Mouse (Mus musculus): ENCODE data around the gene Amotl2.
A peak's percentile ranks its signal among the peaks of the same experiment; 100 is the strongest.

Amotl2 gene

GRCm38 (mm10) chr9:102718676-102719075 is 2.2 kb downstream of the Amotl2 start:
- DNase-seq (ENCODE audit: low read depth, low spot score) = no peak

- DNase-seq (ENCODE audit: low read depth, low spot score) = no peak
These were observed 2.6 kb downstream of the Amotl2 start for GRCm38 (mm10) chr9:102719085-102719484.

- no peak for DNase-seq (ENCODE audit: low read depth, low spot score)
These were observed 3.6 kb downstream of the Amotl2 start for GRCm38 (mm10) chr9:102719936-102720566.

DNA sequence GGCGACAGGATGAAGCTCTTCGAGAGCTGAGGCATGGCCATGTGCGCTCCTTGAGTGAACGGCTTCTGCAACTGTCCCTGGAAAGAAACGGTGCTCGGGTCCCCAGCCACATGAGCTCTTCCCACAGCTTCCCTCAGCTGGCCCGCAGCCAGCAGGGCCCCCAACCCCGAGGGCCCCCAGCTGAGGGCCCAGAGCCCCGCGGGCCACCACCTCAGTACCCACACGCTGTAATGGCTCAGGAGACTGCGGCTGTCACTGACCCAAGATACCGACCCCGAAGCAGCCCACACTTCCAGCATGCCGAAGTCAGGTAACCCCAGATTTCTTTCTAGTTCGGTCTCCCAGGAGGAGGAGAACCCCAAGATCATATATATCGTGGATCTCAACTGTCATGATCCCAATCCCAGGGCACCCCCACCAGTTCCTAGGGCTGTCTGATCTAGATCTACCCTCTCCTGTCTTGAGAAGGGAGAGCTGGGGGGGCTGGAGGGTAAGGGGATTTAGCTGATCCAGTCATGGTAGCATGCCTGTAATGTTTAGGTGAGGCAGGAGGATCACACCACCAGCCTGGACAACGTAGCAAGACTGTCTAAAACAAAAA is 4.2 kb downstream of the Amotl2 start:
- no peak for DNase-seq (ENCODE audit: low read depth, low spot score)

DNA sequence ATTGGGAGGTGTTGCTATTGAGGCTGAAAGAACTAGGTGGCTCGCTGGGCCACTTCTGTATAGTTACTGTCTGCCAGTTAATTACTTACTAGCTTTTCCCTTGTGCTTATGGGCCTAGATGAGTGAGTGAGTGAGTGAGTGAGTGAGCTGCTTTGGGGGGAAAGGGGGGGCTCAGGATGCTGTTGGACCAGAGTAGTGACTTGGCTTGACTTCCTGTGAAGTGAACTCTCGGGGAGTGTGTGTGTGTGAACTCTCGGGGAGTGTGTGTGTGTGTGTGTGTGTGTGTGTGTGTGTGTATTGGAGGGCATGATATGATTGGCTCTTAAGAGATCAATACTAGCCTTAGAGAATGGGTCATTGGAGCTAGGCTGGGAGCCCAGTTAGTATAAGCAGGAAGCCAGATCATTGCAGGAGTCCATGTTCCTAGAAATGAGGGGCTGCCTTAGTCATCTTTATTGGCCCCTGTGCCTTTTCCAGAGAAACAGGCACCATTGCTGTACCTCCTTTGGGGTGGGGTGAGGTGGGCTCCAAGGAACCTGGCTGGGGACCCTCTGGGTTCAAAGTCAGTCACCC is 5.0 kb downstream of the Amotl2 start:
- no peak for DNase-seq (ENCODE audit: low read depth, low spot score)

GRCm38 (mm10) chr9:102722071-102722561 is 5.6 kb downstream of the Amotl2 start:
- DNase-seq (ENCODE audit: low read depth, low spot score) = no peak

- DNase-seq (ENCODE audit: low read depth, low spot score) = no peak
These were observed 6.3 kb downstream of the Amotl2 start for GRCm38 (mm10) chr9:102722750-102723149.

- no peak for DNase-seq (ENCODE audit: low read depth, low spot score)
These were observed 6.8 kb downstream of the Amotl2 start for GRCm38 (mm10) chr9:102723241-102723709.

DNA sequence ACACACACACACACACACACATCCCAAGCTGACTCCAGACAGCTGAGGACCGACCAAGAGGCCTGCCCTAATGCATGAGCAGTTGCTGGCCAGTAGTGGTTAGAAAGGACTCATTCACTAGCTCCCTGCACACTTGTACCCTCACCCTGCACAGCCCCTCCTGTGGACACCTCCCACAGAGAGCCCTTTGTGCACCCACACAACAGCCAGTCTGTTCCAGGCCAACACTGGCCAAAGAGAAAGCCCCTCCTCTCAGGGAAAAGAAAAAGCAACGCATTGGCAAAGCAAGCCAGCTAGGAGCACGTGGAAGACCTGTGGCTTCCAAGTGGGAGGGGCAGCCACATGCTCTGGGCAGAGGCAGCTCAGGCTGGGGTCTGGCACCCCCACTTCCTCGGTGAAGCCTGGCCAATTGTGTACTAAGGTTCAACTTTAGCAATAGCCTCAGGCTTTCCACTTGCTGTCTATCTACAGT is 7.6 kb downstream of the Amotl2 start:
- no peak for DNase-seq (ENCODE audit: low read depth, low spot score)

DNA sequence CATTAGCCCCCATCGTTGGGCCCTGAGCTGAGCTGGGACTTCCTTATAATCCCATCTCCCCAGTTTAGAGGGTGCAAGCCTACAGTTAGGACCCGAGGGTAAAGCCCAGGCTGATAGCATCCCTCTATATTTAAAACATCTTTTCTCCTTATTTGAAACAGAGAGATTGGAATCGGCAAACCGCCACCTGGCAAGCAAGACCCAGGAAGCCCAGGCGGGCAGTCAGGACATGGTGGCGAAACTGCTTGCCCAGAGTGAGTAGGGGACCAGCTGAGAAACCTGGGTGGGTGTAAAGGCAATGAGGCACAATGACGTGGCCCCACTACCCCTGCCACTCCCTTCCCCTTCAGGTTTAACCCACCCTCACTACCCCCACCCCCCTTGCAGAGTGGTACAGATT is 8.5 kb downstream of the Amotl2 start:
- DNase-seq (ENCODE audit: low read depth, low spot score) = no peak

DNA sequence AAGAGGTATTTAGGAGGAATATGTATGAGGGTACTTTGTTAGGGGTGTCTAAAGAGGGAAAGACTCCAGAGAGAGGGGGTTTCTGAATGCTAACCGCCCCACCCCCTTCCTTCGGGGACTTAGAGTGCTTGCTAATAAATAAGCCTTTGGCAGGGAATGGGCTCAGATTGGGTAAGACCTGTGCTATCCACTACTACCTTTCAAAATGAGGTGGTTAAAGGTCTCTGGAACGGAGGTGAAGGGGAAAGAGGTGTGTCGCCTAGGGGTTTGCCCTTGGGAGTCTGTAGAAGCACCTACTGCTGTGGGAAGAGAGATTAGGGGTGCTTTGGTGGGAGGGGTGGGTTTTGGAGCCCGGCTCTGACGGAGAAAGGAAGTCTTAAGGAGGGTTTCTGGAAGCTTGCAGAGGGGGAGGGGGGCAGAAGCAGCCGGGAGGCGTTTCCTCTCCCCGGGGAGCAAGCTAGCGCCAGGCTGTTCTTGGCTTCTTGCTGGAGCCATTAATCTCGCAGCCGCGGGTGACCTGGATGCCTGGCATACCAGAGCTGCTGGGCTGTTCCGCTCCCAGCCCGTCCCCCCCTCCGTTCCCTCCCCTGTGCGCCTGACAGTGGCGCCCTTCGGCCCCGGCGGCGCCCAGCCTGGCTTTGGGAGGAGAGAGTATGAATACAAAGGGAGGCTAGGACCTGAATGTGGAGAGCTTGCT is 9.6 kb downstream of the Amotl2 start:
- peak; percentile 85 for DNase-seq (ENCODE audit: low read depth, low spot score)

DNA sequence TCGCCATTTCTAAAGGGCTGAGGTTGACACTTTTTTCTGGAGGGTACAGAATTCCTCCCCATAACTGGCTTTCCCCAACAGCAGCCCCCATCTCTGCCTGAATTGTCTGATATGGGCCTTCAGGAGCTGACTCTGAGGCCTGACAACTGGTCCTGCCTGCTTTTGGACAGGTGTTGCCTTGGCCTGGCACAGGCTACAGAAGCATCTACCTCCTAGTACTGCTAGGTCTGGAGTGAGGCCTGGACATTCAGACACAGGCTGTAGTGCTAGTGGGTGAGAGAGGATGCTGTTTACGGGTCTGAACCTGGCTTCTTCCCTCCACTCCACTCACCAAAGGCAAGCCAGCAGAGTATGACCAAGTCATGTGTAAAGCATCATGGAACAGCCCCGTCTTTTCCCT is 10.3 kb downstream of the Amotl2 start:
- DNase-seq (ENCODE audit: low read depth, low spot score) = no peak

GRCm38 (mm10) chr9:102727662-102728468 is 11.4 kb downstream of the Amotl2 start:
- no peak for DNase-seq (ENCODE audit: low read depth, low spot score)

- DNase-seq (ENCODE audit: low read depth, low spot score) = no peak
These were observed 11.9 kb downstream of the Amotl2 start for GRCm38 (mm10) chr9:102728469-102728747.

DNA sequence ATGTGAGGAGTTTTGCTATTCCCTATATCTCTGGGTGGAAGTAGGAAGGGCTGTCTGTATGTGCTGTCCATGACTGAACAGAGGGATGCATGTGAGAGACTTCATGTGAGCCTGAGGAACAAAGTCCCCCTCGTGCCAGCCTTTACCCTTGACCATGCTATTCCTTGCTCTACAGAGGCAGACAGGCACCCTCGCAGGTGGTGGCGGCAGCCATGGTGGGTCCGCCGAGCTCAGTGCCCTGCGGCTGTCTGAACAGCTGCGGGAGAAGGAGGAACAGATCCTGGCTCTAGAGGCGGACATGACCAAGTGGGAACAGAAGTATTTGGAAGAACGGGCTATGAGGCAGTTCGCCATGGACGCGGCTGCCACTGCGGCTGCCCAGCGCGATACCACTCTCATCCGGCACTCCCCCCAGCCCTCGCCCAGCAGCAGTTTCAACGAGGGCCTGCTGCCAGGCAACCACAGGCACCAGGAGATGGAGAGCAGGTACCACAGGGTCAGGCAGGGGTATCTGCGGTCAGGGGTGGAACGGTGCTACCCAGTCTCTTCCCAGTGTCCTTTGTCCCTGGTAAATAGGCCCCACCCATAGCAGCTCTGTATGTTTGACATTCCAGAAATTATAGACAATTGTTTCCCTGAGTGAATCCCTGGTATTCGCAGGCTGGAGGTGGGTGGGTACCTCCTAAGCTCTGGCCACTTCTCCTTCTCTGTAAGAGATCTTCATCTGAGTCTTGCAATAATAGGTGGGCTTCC is 12.8 kb downstream of the Amotl2 start:
- no peak for DNase-seq (ENCODE audit: low read depth, low spot score)

DNA sequence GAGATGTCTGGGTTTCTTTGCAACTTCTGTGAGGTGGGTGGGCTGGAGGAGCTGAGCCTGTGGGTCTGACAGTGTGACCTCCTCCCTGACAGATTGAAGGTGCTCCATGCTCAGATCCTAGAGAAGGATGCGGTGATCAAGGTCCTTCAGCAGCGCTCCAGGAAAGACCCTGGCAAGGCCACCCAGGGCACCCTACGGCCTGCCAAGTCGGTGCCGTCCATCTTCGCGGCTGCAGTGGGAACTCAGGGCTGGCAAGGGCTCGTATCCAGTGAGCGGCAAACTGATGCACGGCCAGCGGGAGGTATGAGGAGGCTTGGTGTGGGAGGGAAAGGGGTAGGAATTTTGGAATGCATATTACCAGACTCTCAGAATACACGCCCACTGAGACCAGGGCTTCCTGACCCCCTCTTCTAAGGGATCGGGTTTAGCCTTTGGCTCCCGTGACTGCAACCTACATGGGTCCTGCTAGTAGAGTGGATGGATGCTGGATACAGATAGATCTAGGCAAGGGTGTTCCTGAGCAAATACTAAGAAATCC is 13.5 kb downstream of the Amotl2 start:
- no peak for DNase-seq (ENCODE audit: low read depth, low spot score)

DNA sequence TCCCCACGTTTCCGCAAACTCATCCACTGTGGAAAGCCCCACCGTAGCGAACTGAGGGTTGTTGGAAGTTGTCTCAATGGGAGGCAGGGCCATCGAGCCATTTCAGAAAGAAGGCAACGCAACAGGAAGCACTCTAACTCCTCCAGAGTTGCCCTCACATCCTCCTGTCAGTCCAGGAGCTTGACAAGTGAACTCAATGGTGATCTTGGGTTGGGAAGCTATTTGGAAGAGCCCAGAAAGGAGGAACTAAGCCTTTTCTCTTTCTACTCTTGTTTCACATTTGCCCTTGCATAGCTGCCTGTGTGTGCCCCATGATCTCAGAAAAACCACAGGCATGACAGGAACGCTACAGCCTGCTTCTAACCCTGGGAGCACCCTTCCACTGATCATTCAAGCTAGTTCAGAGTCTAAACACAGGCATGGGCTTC is 14.6 kb downstream of the Amotl2 start:
- DNase-seq (ENCODE audit: low read depth, low spot score) = no peak

DNA sequence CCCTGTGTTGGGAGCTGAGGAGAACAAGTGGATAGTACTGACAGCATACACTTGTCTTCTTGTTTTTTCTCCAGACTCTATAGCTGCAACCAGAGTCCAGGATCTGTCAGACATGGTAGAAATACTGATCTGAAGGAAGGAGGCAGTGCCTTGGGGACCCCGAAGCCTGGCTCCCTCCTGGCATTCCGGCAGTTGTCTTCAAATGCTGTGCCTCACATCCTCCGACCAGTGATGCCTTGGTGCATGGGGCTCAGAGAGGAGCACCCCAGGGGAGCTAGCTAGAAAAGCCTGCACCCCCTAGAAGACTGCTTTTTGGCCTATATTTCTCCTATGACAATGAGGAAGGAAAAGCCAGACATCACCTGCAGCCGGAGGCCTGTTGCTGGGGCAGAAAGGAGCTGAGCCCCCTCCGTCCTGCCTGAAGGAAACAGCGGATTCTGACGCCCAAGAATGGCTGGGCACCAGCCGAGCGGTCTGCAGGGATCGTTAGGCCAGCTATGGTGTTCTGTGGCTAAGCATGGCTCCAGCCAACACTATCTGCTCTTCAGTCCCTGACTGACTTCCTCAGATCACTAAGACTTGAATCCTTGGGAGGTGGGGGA is 15.2 kb downstream of the Amotl2 start:
- no peak for DNase-seq (ENCODE audit: low read depth, low spot score)

GRCm38 (mm10) chr9:102732326-102732865 is 15.9 kb downstream of the Amotl2 start:
- DNase-seq (ENCODE audit: low read depth, low spot score) = no peak

GRCm38 (mm10) chr9:102733459-102733858 is 17.0 kb downstream of the Amotl2 start:
- no peak for DNase-seq (ENCODE audit: low read depth, low spot score)
